Mouse (Mus musculus) testis, adult 2 months (tissue): ENCODE results near the gene Rtl1. TPM values are rescaled to one million over a fixed set of nuclear protein-coding genes. Genes with fewer than 3 reads are reported as not detected.

Source experiments
- H3K27ac ChIP-seq: fragments of 200-500 bp; 2 replicates; pipeline ENCODE4 v1.5.1; 2012; ENCODE audit warnings: low read depth, low read length; ENCODE audit not compliant: control insufficient read depth, insufficient read depth
- H3K27me3 ChIP-seq: fragments of 200-500 bp; 2 replicates; pipeline ENCODE4 v1.6.1; 2012; ENCODE audit warnings: mild to moderate bottlenecking, low read length, moderate library complexity; ENCODE audit not compliant: control insufficient read depth, insufficient read depth
- H3K36me3 ChIP-seq: fragments of 200-500 bp; 2 replicates; pipeline ENCODE4 v1.6.1; 2012; ENCODE audit warnings: mild to moderate bottlenecking, low read length; ENCODE audit not compliant: control insufficient read depth, insufficient read depth
- H3K4me1 ChIP-seq: fragments of 200-500 bp; 2 replicates; pipeline ENCODE4 v1.6.1; 2012; ENCODE audit warnings: low read length; ENCODE audit not compliant: control insufficient read depth, insufficient read depth
- H3K4me3 ChIP-seq: fragments of 200-500 bp; 2 replicates; pipeline ENCODE4 v1.5.1; 2012; ENCODE audit warnings: low read depth, mild to moderate bottlenecking, low read length, moderate library complexity, mixed read lengths; ENCODE audit not compliant: control insufficient read depth
- CTCF ChIP-seq: fragments of 200-500 bp; IDR thresholded peaks from 2 replicates; pipeline ENCODE4 v1.5.1; 2012; ENCODE audit warnings: low read depth, mild to moderate bottlenecking, inconsistent platforms, low read length, moderate library complexity; ENCODE audit not compliant: control insufficient read depth, insufficient read depth, insufficient replicate concordance
- POLR2A ChIP-seq: fragments of 200-500 bp; IDR thresholded peaks from 2 replicates; pipeline ENCODE4 v1.6.1; 2012; ENCODE audit warnings: low read depth, mild to moderate bottlenecking, inconsistent platforms, low read length, moderate library complexity; ENCODE audit not compliant: control insufficient read depth
- polyA plus RNA-seq: library from polyadenylated mRNA; depleted of rRNA; stranded (reverse); fragments of >200 nt; gene quantifications from 2 replicates; pipeline ENCODE4 v1.2.3, GENCODE M21; 2012

Rtl1 gene
- polyA plus RNA-seq, 1 experiment = not detected

DNA sequence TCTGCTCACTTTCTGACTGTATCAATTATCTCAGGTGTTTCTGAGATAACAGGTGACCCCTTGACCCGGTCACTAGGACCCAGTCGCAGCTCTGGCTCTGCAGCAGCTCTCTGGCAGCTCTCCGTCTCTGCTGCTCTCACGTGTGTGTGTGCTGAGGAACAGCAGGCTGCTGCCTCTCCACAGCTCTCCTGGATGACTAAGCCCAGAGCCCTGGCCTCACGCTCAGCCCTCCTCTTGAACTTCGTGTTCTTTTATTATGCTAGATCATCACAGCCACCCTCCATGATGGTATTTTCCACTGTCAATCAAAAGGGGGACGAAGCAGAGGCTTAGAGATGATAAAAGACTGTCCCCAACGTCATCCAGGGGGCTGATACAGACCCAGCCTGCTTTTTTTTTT is 15.2 kb upstream of the Rtl1 start:
- H3K27ac ChIP-seq = no peak overlapping the region
- no peak overlapping the region for H3K4me3 ChIP-seq
- TF ChIP-seq CTCF = no peak
- H3K36me3 ChIP-seq = no peaks in the 10 kb centered on the region
- H3K4me1 ChIP-seq = no peaks in the 10 kb centered on the region
- H3K27me3 ChIP-seq = no peaks in the 10 kb centered on the region

DNA sequence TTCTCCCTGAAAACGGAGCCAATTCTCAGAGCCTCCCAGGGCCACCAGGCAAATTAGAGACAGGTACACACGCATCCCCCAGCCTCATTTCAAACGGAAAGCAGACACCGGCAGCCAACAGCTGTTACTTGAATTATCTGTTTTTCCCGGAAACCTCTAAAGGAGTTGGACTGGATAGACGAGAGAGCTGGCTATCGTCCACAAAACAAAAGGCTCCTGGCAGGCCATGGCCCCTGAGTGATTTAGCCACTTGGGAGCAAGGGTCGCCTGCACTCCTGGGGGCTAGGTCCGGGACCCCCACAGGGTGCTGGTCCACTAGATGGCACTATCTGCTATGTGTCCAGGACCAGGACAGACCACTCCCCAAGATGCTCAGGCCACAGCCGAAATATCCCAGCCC is 14.3 kb upstream of the Rtl1 start:
- Histone ChIP-seq H3K27ac (no peak overlapping the region), H3K36me3 (no peaks in the 10 kb centered on the region), H3K4me1 (no peaks in the 10 kb centered on the region), H3K27me3 (no peaks in the 10 kb centered on the region), H3K4me3 (no peak overlapping the region)
- TF ChIP-seq POLR2A (no peak), CTCF (no peak)

DNA sequence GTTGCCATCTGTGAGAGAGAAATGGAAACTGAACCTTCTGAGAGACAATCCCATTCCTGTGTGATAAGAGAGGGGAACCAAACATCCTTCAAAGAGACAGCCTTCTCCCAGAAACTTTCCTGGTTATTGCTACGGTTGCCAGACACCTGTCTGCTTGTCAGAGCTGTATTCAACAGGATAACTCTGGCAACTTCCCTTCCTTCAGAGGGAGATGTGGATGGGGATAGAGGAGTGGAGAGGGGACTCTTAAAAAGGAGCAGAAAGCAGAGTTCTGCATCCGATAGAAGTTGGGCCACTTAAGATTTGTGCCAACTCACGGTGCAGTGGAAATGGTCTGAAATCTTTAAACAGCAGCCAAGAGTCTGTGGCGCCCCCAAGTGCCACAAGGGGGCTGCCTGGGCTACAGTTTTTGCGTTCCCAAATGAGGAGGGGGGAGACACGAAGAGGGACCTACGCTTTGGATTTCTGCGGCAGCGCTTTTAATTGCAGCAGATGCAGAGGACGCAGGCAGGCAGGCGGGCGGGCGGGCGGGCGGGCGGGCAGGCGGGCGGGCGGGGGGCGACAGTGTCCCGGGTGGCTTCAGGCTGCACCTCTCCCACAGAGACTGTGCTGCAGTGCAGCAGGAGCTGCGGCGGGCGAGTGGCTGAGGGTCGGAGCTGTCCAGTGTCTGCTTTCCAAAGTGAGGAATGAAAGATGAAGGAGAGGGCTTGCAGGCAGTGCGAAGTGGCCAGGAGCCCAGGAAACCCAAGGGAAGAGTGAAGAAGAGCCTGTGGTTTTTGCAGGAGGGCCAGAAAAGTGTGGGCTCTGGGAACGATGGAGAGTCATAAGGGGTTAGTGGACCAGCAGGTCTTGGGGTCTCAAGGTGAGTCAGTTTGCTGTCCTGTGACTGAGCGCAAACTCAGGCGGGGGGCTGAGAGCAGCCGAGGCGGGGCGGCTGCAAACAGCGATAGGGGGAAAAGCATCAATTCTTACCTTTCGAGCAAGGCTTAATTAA is 12.6 kb upstream of the Rtl1 start:
- no peak for TF ChIP-seq POLR2A
- TF ChIP-seq CTCF = no peak
- Histone ChIP-seq H3K4me1 (no peaks in the 10 kb centered on the region), H3K27ac (no peak overlapping the region), H3K27me3 (no peaks in the 10 kb centered on the region), H3K4me3 (no peak overlapping the region), H3K36me3 (no peaks in the 10 kb centered on the region)

DNA sequence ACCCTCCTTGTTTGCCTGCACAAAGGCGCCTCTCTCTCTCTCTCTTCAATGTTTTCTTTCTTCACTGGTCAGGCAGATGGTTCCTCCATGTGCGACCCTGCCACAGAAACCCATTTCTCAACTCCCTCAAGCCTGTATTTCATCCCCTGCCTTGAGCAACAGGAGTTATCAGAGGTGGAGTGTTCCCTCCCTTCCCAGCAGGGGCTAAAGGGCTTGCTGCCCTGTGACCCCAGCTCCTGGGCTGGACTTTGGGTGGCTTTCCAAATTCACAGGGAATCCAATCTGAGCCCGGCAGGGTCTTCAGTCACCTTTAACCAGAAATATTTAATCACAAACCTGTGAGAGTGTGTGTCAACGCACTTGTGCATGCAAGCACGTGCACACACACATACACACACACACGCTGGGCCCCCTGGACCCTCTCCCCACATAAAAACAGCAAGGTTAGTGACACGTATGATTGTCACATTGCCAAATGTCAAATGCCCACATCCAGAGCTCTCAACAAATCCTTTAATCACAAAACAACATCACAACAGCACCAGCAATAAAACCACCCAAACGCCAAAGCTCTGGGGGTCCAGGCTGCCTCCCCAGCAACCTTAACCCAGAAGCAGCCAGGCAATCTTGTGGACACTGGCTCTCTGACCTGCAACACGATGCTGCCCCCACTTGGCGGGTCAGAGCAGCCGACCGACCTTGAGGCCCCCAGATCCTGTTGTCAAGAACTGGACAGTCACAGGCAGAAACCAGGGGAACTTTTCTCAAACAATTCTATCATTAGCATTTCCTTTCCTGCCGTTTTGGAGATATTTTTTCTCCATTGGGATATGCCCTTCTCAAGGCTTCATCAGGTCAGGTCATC is 8.7 kb upstream of the Rtl1 start:
- H3K27ac ChIP-seq = no peak overlapping the region
- H3K36me3 ChIP-seq = no peaks in the 10 kb centered on the region
- H3K4me1 ChIP-seq = no peaks in the 10 kb centered on the region

DNA sequence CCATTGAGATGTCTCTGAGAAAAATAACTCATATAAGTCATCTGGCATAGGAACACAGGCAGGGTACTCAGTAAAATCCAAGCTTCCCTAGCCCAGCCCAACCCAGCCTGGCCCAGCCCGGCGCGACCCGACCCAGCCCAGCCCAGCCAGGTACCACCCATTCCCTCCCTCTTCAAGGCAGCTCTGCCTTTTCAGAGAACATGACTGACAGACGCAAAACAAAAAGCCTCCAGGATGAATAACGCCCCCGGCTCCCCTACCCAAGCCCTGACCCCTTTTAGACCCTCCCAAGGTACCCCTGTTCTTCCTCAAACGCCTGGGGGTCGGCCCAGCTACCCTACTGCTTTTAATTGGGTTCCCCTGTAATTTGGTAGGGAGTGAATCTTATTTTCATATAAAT is 7.8 kb upstream of the Rtl1 start:
- H3K4me3 ChIP-seq = no peak overlapping the region
- H3K4me1 ChIP-seq = no peaks in the 10 kb centered on the region
- H3K27ac ChIP-seq = no peak overlapping the region
- TF ChIP-seq POLR2A = no peak
- no peak for TF ChIP-seq CTCF
- H3K36me3 ChIP-seq = no peaks in the 10 kb centered on the region
- no peaks in the 10 kb centered on the region for H3K27me3 ChIP-seq

More for the DNA sequence above, 8.7 kb upstream of the Rtl1 start:
- TF ChIP-seq POLR2A (no peak), CTCF (peak; percentile 17; the same call in 1 of the 2 replicates)
- H3K27me3 ChIP-seq = no peaks in the 10 kb centered on the region
- no peak overlapping the region for H3K4me3 ChIP-seq

DNA sequence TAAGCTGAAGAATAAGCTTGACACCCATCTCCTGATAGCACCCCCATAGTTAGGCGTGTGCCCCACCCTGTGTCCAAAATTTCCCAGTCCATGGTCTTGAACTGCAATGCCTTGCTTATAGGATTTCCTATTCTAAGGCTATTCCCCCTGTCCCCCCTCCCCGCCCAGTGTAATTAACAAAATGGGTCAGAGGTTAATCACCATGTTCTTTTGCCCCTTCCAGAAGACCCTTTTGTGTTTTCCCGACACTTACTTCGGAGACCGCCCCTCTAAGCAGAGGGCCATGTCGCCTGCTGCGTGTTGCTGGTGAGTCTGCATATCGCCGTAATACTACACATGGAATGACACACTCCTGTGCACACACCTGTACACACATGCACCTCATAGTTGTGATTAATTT is 7.1 kb upstream of the Rtl1 start:
- Histone ChIP-seq H3K27me3 (no peaks in the 10 kb centered on the region), H3K4me1 (no peaks in the 10 kb centered on the region), H3K4me3 (no peak overlapping the region), H3K27ac (no peak overlapping the region), H3K36me3 (no peaks in the 10 kb centered on the region)
- TF ChIP-seq CTCF (no peak), POLR2A (no peak)
